ENCODE assay signal across 8 mouse cellular contexts in genomic region chr9:110051869-110052661, GRCm38 (mm10).
DNase-seq lines count a peak whose midpoint lies in the region; ATAC-seq lines count a peak whose summit lies in the region.

No protein-coding gene starts in this region.

- H3K9ac ChIP-seq in limb, embryonic 12.5 days (replicated peaks) = no peak overlapping the region
- peak overlapping the region; percentile 60 for H3K9ac ChIP-seq in neural tube, embryonic 12.5 days

- H3K4me1 ChIP-seq in limb, embryonic 12.5 days (replicated peaks) = peaks cover 6% of the 10 kb centered on the region; the same call in 1 of the 2 replicates
- H3K4me1 ChIP-seq in limb, embryonic 10.5 days = peaks cover 17% of the 10 kb centered on the region; the same call in 1 of the 2 replicates
- peaks cover 54% of the 10 kb centered on the region for H3K4me1 ChIP-seq in neural tube, embryonic 12.5 days

- H3K9me3 ChIP-seq in limb, embryonic 12.5 days = no peaks in the 10 kb centered on the region
- H3K9me3 ChIP-seq in limb, embryonic 10.5 days (replicated peaks) = no peaks in the 10 kb centered on the region
- no peaks in the 10 kb centered on the region for H3K9me3 ChIP-seq in neural tube, embryonic 12.5 days

- ATAC-seq in limb, embryonic 12.5 days (ENCODE audit: insufficient number of reproducible peaks, insufficient read depth, low FRiP score, low TSS enrichment, low read depth) = no peak
- ATAC-seq in neural tube, embryonic 12.5 days (ENCODE audit: low FRiP score, low read depth) = no peak

- DNase-seq in limb, embryonic 10.5 days (ENCODE audit: low spot score) = no peak
- peak; percentile 84 to 91 for DNase-seq in frontal cortex, adult 2 months (ENCODE audit: extremely low spot score in 1 of 2, low spot score in 1 of 2)
- DNase-seq in layer of hippocampus, adult 9-10 months (ENCODE audit: low spot score) = peak; percentile 54
- DNase-seq in thymus, postnatal 0 days (ENCODE audit: low spot score) = no peak
- DNase-seq in lung, postnatal 36 days = no peak
- DNase-seq in spleen, adult 18-20 months = no peak

- no peak overlapping the region for H3K4me3 ChIP-seq in limb, embryonic 12.5 days (replicated peaks)
- H3K4me3 ChIP-seq in limb, embryonic 10.5 days = no peak overlapping the region
- peak overlapping the region; percentile 39 for H3K4me3 ChIP-seq in neural tube, embryonic 12.5 days

- peak overlapping the region; percentile 35; the same call in 1 of the 2 replicates for H3K27ac ChIP-seq in limb, embryonic 12.5 days
- H3K27ac ChIP-seq in limb, embryonic 10.5 days = no peak overlapping the region
- peak overlapping the region; percentile 97 for H3K27ac ChIP-seq in neural tube, embryonic 12.5 days

- H3K27me3 ChIP-seq in limb, embryonic 12.5 days = no peaks in the 10 kb centered on the region
- no peaks in the 10 kb centered on the region for H3K27me3 ChIP-seq in limb, embryonic 10.5 days (ENCODE audit: low read depth, poor library complexity, severe bottlenecking)
- no peaks in the 10 kb centered on the region for H3K27me3 ChIP-seq in neural tube, embryonic 12.5 days (replicated peaks)

- 74% methylated on average over 23 of the region's 23 CpGs for WGBS in limb, embryonic 12.5 days
- WGBS in limb, embryonic 10.5 days = 69% methylated on average over 23 of the region's 23 CpGs
- 16% methylated on average over 23 of the region's 23 CpGs for WGBS in neural tube, embryonic 12.5 days

- peaks cover 13% of the 10 kb centered on the region; the same call in 1 of the 2 replicates for H3K36me3 ChIP-seq in limb, embryonic 12.5 days
- H3K36me3 ChIP-seq in limb, embryonic 10.5 days = peaks cover 5% of the 10 kb centered on the region; the same call in 1 of the 2 replicates
- H3K36me3 ChIP-seq in neural tube, embryonic 12.5 days = no peaks in the 10 kb centered on the region

- no peak overlapping the region for H3K4me2 ChIP-seq in limb, embryonic 12.5 days
- peak overlapping the region; percentile 69 for H3K4me2 ChIP-seq in neural tube, embryonic 12.5 days (replicated peaks)

Comparison
In these comparisons a context has a peak if more than half of its experiments do, and no peak if none do; other contexts are left out.
1. DNase-seq: peak in frontal cortex, adult 2 months (2 of 2) and layer of hippocampus, adult 9-10 months (single experiment); none in limb, embryonic 10.5 days (single experiment), thymus, postnatal 0 days (single experiment), lung, postnatal 36 days (single experiment) and spleen, adult 18-20 months (0 of 2).